Mouse (Mus musculus) heart, embryonic 16.5 days (tissue): ENCODE measurements around the gene Akr1a1. TPM values are rescaled to one million over a fixed set of nuclear protein-coding genes. Genes with fewer than 3 reads are reported as not detected.

ENCODE experiments used
- ATAC-seq: fragments of 200-750 bp; cut with Nextera tagmentation; replicated peaks from 2 replicates; pipeline ENCODE4 v1.8.0; 2017; ENCODE audit warnings: moderate number of reproducible peaks; ENCODE audit not compliant: insufficient read depth, low FRiP score; ENCODE audit errors: extremely low read depth
- H3K27ac ChIP-seq: fragments of 300-500 bp; sonication (generic); 2 replicates; pipeline ENCODE4 v1.5.1; 2014; ENCODE audit warnings: mild to moderate bottlenecking, low read length, control low read depth, moderate library complexity
- H3K27me3 ChIP-seq: fragments of 300-500 bp; sonication (generic); 2 replicates; pipeline ENCODE4 v1.6.1; 2014; ENCODE audit warnings: low read length, mixed read lengths; ENCODE audit not compliant: control insufficient read depth, insufficient read depth
- H3K36me3 ChIP-seq: fragments of 300-500 bp; sonication (generic); 2 replicates; pipeline ENCODE4 v1.6.1; 2014; ENCODE audit not compliant: control insufficient read depth, insufficient read depth
- H3K4me1 ChIP-seq: fragments of 300-500 bp; sonication (generic); 2 replicates; pipeline ENCODE4 v1.6.1; 2014; ENCODE audit warnings: low read length, mixed read lengths; ENCODE audit not compliant: control insufficient read depth, insufficient read depth
- H3K4me2 ChIP-seq: fragments of 300-500 bp; sonication (generic); 2 replicates; pipeline ENCODE4 v1.6.1; 2014; ENCODE audit warnings: low read depth, mild to moderate bottlenecking, control low read depth, low read length
- H3K4me3 ChIP-seq: fragments of 300-500 bp; sonication (generic); 2 replicates; pipeline ENCODE4 v1.5.1; 2014; ENCODE audit warnings: mild to moderate bottlenecking, control low read depth, low read length
- H3K9ac ChIP-seq: fragments of 300-500 bp; sonication (generic); 2 replicates; pipeline ENCODE4 v1.6.1; 2014; ENCODE audit warnings: low read length, control low read depth
- H3K9me3 ChIP-seq: fragments of 300-500 bp; sonication (generic); replicated peaks from 2 replicates; pipeline ENCODE4 v1.6.1; 2016; ENCODE audit warnings: low read length; ENCODE audit not compliant: control insufficient read depth
- WGBS: fragments of 180-500 bp; shearing (Covaris S2); extraction: QIAGEN DNeasy Blood & Tissue Kit; methylation state at CpG from one replicate; pipeline ENCODE4 v1.1.7; 2014; 5-methylcytosine and 5-hydroxymethylcytosine counted together
- polyA plus RNA-seq: library from polyadenylated mRNA; unstranded; fragments of >200 nt; fragmentation: Nextera tagmentation; extraction: Ambion mirVana; gene quantifications from 2 replicates; pipeline ENCODE4 v1.2.1, GENCODE M21; 2015

The Akr1a1 gene
- polyA plus RNA-seq, 1 experiment from 2014 or later = 585 TPM

- under 1% methylated on average over 52 of the region's 53 CpGs for WGBS
- Histone ChIP-seq H3K27ac (peak overlapping the region; percentile 90), H3K4me3 (peak overlapping the region; percentile 74), H3K27me3 (no peaks in the 10 kb centered on the region), H3K4me1 (peaks cover 14% of the 10 kb centered on the region), H3K9me3 (no peaks in the 10 kb centered on the region), H3K36me3 (no peaks in the 10 kb centered on the region), H3K9ac (peak overlapping the region; percentile 83), H3K4me2 (peak overlapping the region; percentile 83)
- ATAC-seq = peak; percentile 78
Observed at GRCm38 (mm10) chr4:116626658-116627358, 24.7 kb downstream of the Akr1a1 start.

GRCm38 (mm10) chr4:116624831-116625230, 26.6 kb downstream of the Akr1a1 start:
- Histone ChIP-seq H3K36me3 (peaks cover 10% of the 10 kb centered on the region), H3K27ac (no peak overlapping the region), H3K4me3 (no peak overlapping the region), H3K27me3 (no peaks in the 10 kb centered on the region), H3K9ac (no peak overlapping the region), H3K9me3 (no peaks in the 10 kb centered on the region), H3K4me2 (no peak overlapping the region), H3K4me1 (peaks cover 14% of the 10 kb centered on the region)
- no peak for ATAC-seq
- 92% methylated on average over 4 of the region's 4 CpGs for WGBS

- no peaks in the 10 kb centered on the region for H3K27me3 ChIP-seq
- no peaks in the 10 kb centered on the region for H3K4me1 ChIP-seq
- no peaks in the 10 kb centered on the region for H3K9me3 ChIP-seq
- H3K36me3 ChIP-seq = peaks cover 38% of the 10 kb centered on the region
- no peak overlapping the region for H3K4me2 ChIP-seq
- H3K27ac ChIP-seq = no peak overlapping the region
- 100% methylated on average over 2 of the region's 2 CpGs for WGBS
- H3K9ac ChIP-seq = no peak overlapping the region
- no peak overlapping the region for H3K4me3 ChIP-seq
- ATAC-seq = no peak
Observed at GRCm38 (mm10) chr4:116615237-116615636, 36.2 kb downstream of the Akr1a1 start.

GRCm38 (mm10) chr4:116612621-116613020, 38.9 kb downstream of the Akr1a1 start:
- 79% methylated on average over 2 of the region's 2 CpGs for WGBS
- H3K27me3 ChIP-seq = no peaks in the 10 kb centered on the region
- H3K4me2 ChIP-seq = no peak overlapping the region
- H3K9ac ChIP-seq = no peak overlapping the region
- no peak overlapping the region for H3K27ac ChIP-seq
- peaks cover 33% of the 10 kb centered on the region for H3K36me3 ChIP-seq
- no peak for ATAC-seq
- H3K9me3 ChIP-seq = no peaks in the 10 kb centered on the region
- no peak overlapping the region for H3K4me3 ChIP-seq
- no peaks in the 10 kb centered on the region for H3K4me1 ChIP-seq

- peaks cover 25% of the 10 kb centered on the region for H3K36me3 ChIP-seq
- no peaks in the 10 kb centered on the region for H3K9me3 ChIP-seq
- H3K4me2 ChIP-seq = peak overlapping the region; percentile 96
- H3K27me3 ChIP-seq = no peaks in the 10 kb centered on the region
- H3K9ac ChIP-seq = peak overlapping the region; percentile 85
- H3K27ac ChIP-seq = peak overlapping the region; percentile 88
- peaks cover 14% of the 10 kb centered on the region for H3K4me1 ChIP-seq
- 1% methylated on average over 50 of the region's 50 CpGs for WGBS
- peak overlapping the region; percentile 89 for H3K4me3 ChIP-seq
- ATAC-seq = peak; percentile 94
Observed at GRCm38 (mm10) chr4:116596978-116597881, 54.2 kb downstream of the Akr1a1 start.

- no peak for ATAC-seq
- Histone ChIP-seq H3K9me3 (no peaks in the 10 kb centered on the region), H3K4me2 (peak within 1 kb of the TSS; percentile 96), H3K4me3 (peak within 1 kb of the TSS; percentile 89), H3K4me1 (peaks cover 14% of the 10 kb centered on the region), H3K9ac (peak within 1 kb of the TSS; percentile 85), H3K36me3 (peaks cover 25% of the 10 kb centered on the region), H3K27me3 (no peaks in the 10 kb centered on the region), H3K27ac (peak within 1 kb of the TSS; percentile 88)
- WGBS = 18% methylated on average over 5 of the region's 5 CpGs
Observed at GRCm38 (mm10) chr4:116596379-116596778, 55.1 kb downstream of the Akr1a1 start, which contains the start of gene Ccdc17. Gene Ccdc17, plus strand, starts transcription at chr4:116596654.

- no peak overlapping the region for H3K4me3 ChIP-seq
- H3K27ac ChIP-seq = no peak overlapping the region
- no peaks in the 10 kb centered on the region for H3K9me3 ChIP-seq
- no peaks in the 10 kb centered on the region for H3K27me3 ChIP-seq
- WGBS = 78% methylated on average over 8 of the region's 8 CpGs
- H3K4me1 ChIP-seq = peaks cover 14% of the 10 kb centered on the region
- no peak overlapping the region for H3K4me2 ChIP-seq
- ATAC-seq = no peak
- peaks cover 28% of the 10 kb centered on the region for H3K36me3 ChIP-seq
- H3K9ac ChIP-seq = no peak overlapping the region
Observed at GRCm38 (mm10) chr4:116595793-116596192, 55.7 kb downstream of the Akr1a1 start.
